Mouse (Mus musculus) adrenal gland, postnatal 10 days (tissue): Measurements from ENCODE around the gene Haus8. TPM values are rescaled to one million over a fixed set of nuclear protein-coding genes. Genes with fewer than 3 reads are reported as not detected.
"Not testable (repeated sequence)": the region's sequence is repeated elsewhere in the genome, so short reads cannot be mapped to it uniquely, and the experiment has no call there.

Experiments
- DNase-seq: peaks from one replicate; pipeline ENCODE4 v3.0.0; 2021; ENCODE audit warnings: mixed read lengths
- total RNA-seq, 2 experiments: library from RNA; stranded (reverse); gene quantifications; 2 replicates each; pipeline ENCODE4 v1.2.3; 2021

Haus8 gene
- total RNA-seq, 2 experiments from 2014 or later, result 17.0 to 20.1 TPM

GRCm38 (mm10) chr8:71286223-71286622 is 13.5 kb upstream of the Haus8 start:
- not testable (repeated sequence) for DNase-seq

GRCm38 (mm10) chr8:71282621-71283020 is 9.9 kb upstream of the Haus8 start:
- DNase-seq, result no peak

GRCm38 (mm10) chr8:71281731-71282130 is 9.0 kb upstream of the Haus8 start:
- not testable (repeated sequence) for DNase-seq

- not testable (repeated sequence) for DNase-seq
These were observed 6.7 kb upstream of the Haus8 start for GRCm38 (mm10) chr8:71279409-71279808.

GRCm38 (mm10) chr8:71276166-71276565 is 3.4 kb upstream of the Haus8 start:
- DNase-seq, result no peak

- DNase-seq, result no peak
These were observed 1.7 kb upstream of the Haus8 start for GRCm38 (mm10) chr8:71274478-71274877.

GRCm38 (mm10) chr8:71273151-71273510 is 397 bp upstream of the Haus8 start:
- peak; percentile 68 for DNase-seq

GRCm38 (mm10) chr8:71271630-71272029 is 1.1 kb downstream of the Haus8 start:
- DNase-seq, result no peak

GRCm38 (mm10) chr8:71268286-71268685 is 4.4 kb downstream of the Haus8 start:
- DNase-seq, result not testable (repeated sequence)

GRCm38 (mm10) chr8:71267690-71268089 is 5.0 kb downstream of the Haus8 start:
- no peak for DNase-seq

GRCm38 (mm10) chr8:71261234-71261633 is 11.5 kb downstream of the Haus8 start:
- peak; percentile 39 for DNase-seq

GRCm38 (mm10) chr8:71256545-71257232 is 16.0 kb downstream of the Haus8 start:
- no peak for DNase-seq

GRCm38 (mm10) chr8:71248203-71248602 is 24.5 kb downstream of the Haus8 start:
- no peak for DNase-seq

- DNase-seq, result no peak
These were observed 30.0 kb downstream of the Haus8 start for GRCm38 (mm10) chr8:71242757-71243156.

- DNase-seq, result peak; percentile 10
These were observed 48.2 kb downstream of the Haus8 start for GRCm38 (mm10) chr8:71224560-71224959.

GRCm38 (mm10) chr8:71214266-71214665 is 58.5 kb downstream of the Haus8 start:
- not testable (repeated sequence) for DNase-seq

- DNase-seq, result peak; percentile 37
These were observed 67.2 kb downstream of the Haus8 start for GRCm38 (mm10) chr8:71205541-71205967.

Other genes starting within 250 kb of the Haus8 start
- 10 to 100 TPM; 32.3 to 34.2 TPM for gene Myo9b, start 220 bp downstream of the Haus8 start, total RNA-seq
- 100 to 1,000 TPM; 170 to 185 TPM for gene Use1, start 93.9 kb upstream of the Haus8 start, total RNA-seq
- 10 to 100 TPM; 15.7 to 19.9 TPM for gene Ocel1, start 98.4 kb upstream of the Haus8 start, total RNA-seq
- 10 to 100 TPM; 70.5 to 80.8 TPM for gene Nr2f6, start 109.0 kb upstream of the Haus8 start, total RNA-seq
- 10 to 100 TPM; 28.6 to 43.1 TPM for gene Ushbp1, start 122.9 kb upstream of the Haus8 start, total RNA-seq
- gene Babam1, start 123.9 kb upstream of the Haus8 start, total RNA-seq, result 10 to 100 TPM; 85.4 to 97.4 TPM
- gene Ankle1, start 133.1 kb upstream of the Haus8 start, total RNA-seq, result 10 to 100 TPM in 1 of 2 experiments, 1 to 10 TPM in 1; 4.9 to 10.1 TPM
- 10 to 100 TPM; 38.8 to 47.5 TPM for gene Abhd8, start 190.7 kb upstream of the Haus8 start, total RNA-seq
- 100 to 1,000 TPM; 141 to 156 TPM for gene Mrpl34, start 192.0 kb upstream of the Haus8 start, total RNA-seq
- gene Dda1, start 196.3 kb upstream of the Haus8 start, total RNA-seq, result 10 to 100 TPM; 46.1 to 48.5 TPM
- gene Ano8, start 213.0 kb upstream of the Haus8 start, total RNA-seq, result 10 to 100 TPM; 14.1 to 21.4 TPM
- 10 to 100 TPM; 18.5 to 29.5 TPM for gene Gtpbp3, start 215.2 kb upstream of the Haus8 start, total RNA-seq
- 100 to 1,000 TPM in 1 of 2 experiments, 10 to 100 TPM in 1; 95.1 to 101 TPM for gene Plvap, start 238.8 kb upstream of the Haus8 start, total RNA-seq